Mouse (Mus musculus) ES-E14 (cell line): ENCODE measurements at regions not wholly inside any gene's neighbourhood (a gene's known extent, or its start where the extent isn't known, plus 50 kb on each side); places are given as distances from the start of the nearest gene placed in this dataset.

Experiments used
- HCFC1 ChIP-seq: IDR thresholded peaks from 2 replicates; pipeline ENCODE4 v1.6.1; 2012; ENCODE audit warnings: low read length, inconsistent platforms, borderline replicate concordance; ENCODE audit not compliant: insufficient read depth
- MAFK ChIP-seq: IDR thresholded peaks from 2 replicates; pipeline ENCODE4 v1.6.1; 2014; ENCODE audit warnings: mild to moderate bottlenecking, low read depth, low read length, inconsistent platforms; ENCODE audit not compliant: insufficient read depth
- ZC3H11A ChIP-seq: IDR thresholded peaks from 2 replicates; pipeline ENCODE4 v1.6.1; 2012; ENCODE audit warnings: low read depth, mild to moderate bottlenecking, inconsistent platforms, low read length, borderline replicate concordance
- ZNF384 ChIP-seq: IDR thresholded peaks from 2 replicates; pipeline ENCODE4 v1.6.1; 2012; ENCODE audit warnings: low read depth, low read length, inconsistent platforms

DNA sequence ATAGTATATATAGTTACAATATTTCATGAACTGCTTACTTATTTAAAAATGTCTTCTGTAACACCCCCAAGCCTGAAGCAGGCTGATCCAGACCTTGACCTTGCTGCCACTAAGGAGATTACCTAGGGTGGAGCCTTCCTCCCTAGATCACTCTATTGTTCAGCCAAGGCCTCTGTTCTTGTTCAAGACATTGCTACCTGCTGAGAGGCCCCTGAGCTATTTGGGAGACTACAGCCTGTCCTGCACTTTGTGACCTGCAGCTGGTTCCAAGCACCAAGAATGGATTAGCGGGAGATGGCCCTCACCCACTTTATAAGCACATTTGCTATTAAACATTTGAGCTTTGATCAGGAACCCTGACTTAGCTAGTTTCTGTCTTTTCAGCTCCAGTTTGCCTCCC, 361.7 kb upstream of the Slitrk6 start:
- TF ChIP-seq ZC3H11A (no peak), HCFC1 (no peak), MAFK (no peak), ZNF384 (no peak)
